Mouse (Mus musculus) CH12.LX (cell line): ENCODE measurements around the gene Ralgps2. TPM values are rescaled to one million over a fixed set of nuclear protein-coding genes. Genes with fewer than 3 reads are reported as not detected.

Source experiments
- DNase-seq: peaks from one replicate; pipeline ENCODE4 v3.0.0-alpha.2; 2013; ENCODE audit errors: extremely low read depth
- H3K27ac ChIP-seq: 2 replicates; pipeline ENCODE4 v1.5.1; 2012; ENCODE audit warnings: low read depth, mild to moderate bottlenecking, control low read depth, moderate library complexity; ENCODE audit not compliant: insufficient read depth
- H3K27me3 ChIP-seq: replicated peaks from 2 replicates; pipeline ENCODE3; 2012; ENCODE audit warnings: inconsistent platforms
- H3K36me3 ChIP-seq, 2 experiments: replicated peaks in 1 of 2; 2 replicates each; pipeline versions ENCODE3 to v1.6.1; 2012; ENCODE audit warnings: inconsistent platforms in 1 of 2, low read length in 1 of 2, mild to moderate bottlenecking in 1 of 2, mixed read lengths in 1 of 2, moderate library complexity in 1 of 2; ENCODE audit not compliant: control insufficient read depth in 1 of 2, insufficient read depth in 1 of 2
- H3K4me1 ChIP-seq, 2 experiments: 2 replicates each; pipeline ENCODE4 v1.6.1; 2012; ENCODE audit warnings: inconsistent platforms in 1 of 2, moderate library complexity in 1 of 2; ENCODE audit not compliant: insufficient read depth in 2 of 2, control insufficient read depth in 1 of 2
- H3K4me2 ChIP-seq: 2 replicates; pipeline ENCODE4 v1.6.1; 2012; ENCODE audit warnings: low read depth, mild to moderate bottlenecking, control low read depth; ENCODE audit not compliant: poor library complexity, insufficient read depth, severe bottlenecking
- H3K4me3 ChIP-seq, 3 experiments: fragments of 150-350 bp in 1 of 3; sonication (generic) in 1 of 3; replicated peaks in 1 of 3; 2 replicates each; pipeline versions ENCODE3 to v1.5.1; 2011 to 2012; ENCODE audit warnings: low read depth in 2 of 3, low read length in 2 of 3, mild to moderate bottlenecking in 2 of 3, moderate library complexity in 2 of 3, control low read depth in 1 of 3, improper control_type of control experiment in 1 of 3, inconsistent platforms in 1 of 3, mixed read lengths in 1 of 3; ENCODE audit not compliant: poor library complexity in 1 of 3
- H3K79me2 ChIP-seq: replicated peaks from 2 replicates; pipeline ENCODE4 v1.6.1; 2012; ENCODE audit warnings: mild to moderate bottlenecking, moderate library complexity; ENCODE audit not compliant: control insufficient read depth, poor library complexity, insufficient read depth, severe bottlenecking; ENCODE audit errors: extremely low read depth
- H3K9ac ChIP-seq: 2 replicates; pipeline ENCODE4 v1.6.1; 2012; ENCODE audit warnings: low read depth, mild to moderate bottlenecking, control low read depth, moderate library complexity; ENCODE audit not compliant: insufficient read depth
- H3K9me3 ChIP-seq: replicated peaks from 2 replicates; pipeline ENCODE3; 2012; ENCODE audit warnings: low read length, inconsistent platforms, mixed read lengths
- CHD2 ChIP-seq: IDR thresholded peaks from 2 replicates; pipeline ENCODE4 v1.6.1; 2011; ENCODE audit warnings: low read length, improper control_type of control experiment
- EP300 ChIP-seq: IDR thresholded peaks from 2 replicates; pipeline ENCODE4 v1.6.1; 2011; ENCODE audit warnings: low read length, improper control_type of control experiment
- ETS1 ChIP-seq: conservative IDR thresholded peaks from 2 replicates; pipeline ENCODE4 v1.6.1; 2012; ENCODE audit warnings: low read depth, mild to moderate bottlenecking, inconsistent platforms, low read length, improper control_type of control experiment, moderate library complexity
- KAT2A ChIP-seq: IDR thresholded peaks from 2 replicates; pipeline ENCODE4 v1.6.1; 2012; ENCODE audit warnings: low read length, improper control_type of control experiment, inconsistent platforms; ENCODE audit not compliant: insufficient replicate concordance
- NRF1 ChIP-seq: IDR thresholded peaks from 2 replicates; pipeline ENCODE4 v1.6.1; 2014; ENCODE audit warnings: low read depth, mild to moderate bottlenecking, inconsistent platforms, low read length, improper control_type of control experiment, moderate library complexity
- PAX5 ChIP-seq: IDR thresholded peaks from 2 replicates; pipeline ENCODE4 v1.6.1; 2012; ENCODE audit warnings: low read length, inconsistent platforms, mixed read lengths
- RAD21 ChIP-seq: IDR thresholded peaks from 2 replicates; pipeline ENCODE4 v1.6.1; 2011; ENCODE audit warnings: low read depth, mild to moderate bottlenecking, low read length, improper control_type of control experiment, moderate library complexity
- RCOR1 ChIP-seq: conservative IDR thresholded peaks from 2 replicates; pipeline ENCODE4 v1.6.1; 2012; ENCODE audit warnings: low read depth, mild to moderate bottlenecking, inconsistent platforms, low read length, improper control_type of control experiment
- TCF12 ChIP-seq: IDR thresholded peaks from 2 replicates; pipeline ENCODE4 v1.6.1; 2014; ENCODE audit warnings: low read depth, mild to moderate bottlenecking, inconsistent platforms, low read length, improper control_type of control experiment
- ZC3H11A ChIP-seq: IDR thresholded peaks from 2 replicates; pipeline ENCODE4 v1.6.1; 2012; ENCODE audit warnings: low read depth, mild to moderate bottlenecking, inconsistent platforms, low read length, improper control_type of control experiment
- ZKSCAN1 ChIP-seq: IDR thresholded peaks from 2 replicates; pipeline ENCODE4 v1.6.1; 2012; ENCODE audit warnings: low read depth, inconsistent platforms, low read length, improper control_type of control experiment, borderline replicate concordance
- ZMIZ1 ChIP-seq: IDR thresholded peaks from 2 replicates; pipeline ENCODE4 v1.6.1; 2012; ENCODE audit warnings: low read depth, mild to moderate bottlenecking, inconsistent platforms, low read length, improper control_type of control experiment
- ZNF384 ChIP-seq: IDR thresholded peaks from 2 replicates; pipeline ENCODE4 v1.6.1; 2012; ENCODE audit warnings: low read depth, low read length, improper control_type of control experiment, inconsistent platforms
- dilution Hi-C: fragments of 300-500 bp; cut with MboI; formaldehyde crosslinking; loops from 2 replicates; pipeline ENCODE4 v1.14.3; 2020; ENCODE audit warnings: low sequenced_read_pairs; ENCODE audit not compliant: extremely low pct_unique_long_range_greater_than_20kb, extremely low pct_ligation_motif_present
- in situ Hi-C: fragments of 300-500 bp; cut with MboI; formaldehyde crosslinking; loops from 3 replicates; pipeline ENCODE4 v1.14.3; 2019; ENCODE audit warnings: low sequenced_read_pairs, low pct_ligation_motif_present, low pct_unique_long_range_greater_than_20kb, mixed read lengths
- polyA plus RNA-seq: library from polyadenylated mRNA; unstranded; fragments of >175 nt; gene quantifications from 2 replicates; pipeline ENCODE4 v1.2.1, GENCODE M21; 2012; ENCODE audit warnings: low read depth; ENCODE audit not compliant: insufficient read length
- total RNA-seq, 2 experiments: library from RNA; depleted of rRNA; stranded (reverse); fragments of 300-350 nt in 1 of 2; fragments of >200 nt in 1 of 2; gene quantifications; 2 replicates each; pipeline ENCODE4 v1.2.3; 2012 to 2014

Ralgps2 gene
- total and polyA plus RNA-seq, 3 experiments = 65.1 to 149 (median 133) TPM

DNA sequence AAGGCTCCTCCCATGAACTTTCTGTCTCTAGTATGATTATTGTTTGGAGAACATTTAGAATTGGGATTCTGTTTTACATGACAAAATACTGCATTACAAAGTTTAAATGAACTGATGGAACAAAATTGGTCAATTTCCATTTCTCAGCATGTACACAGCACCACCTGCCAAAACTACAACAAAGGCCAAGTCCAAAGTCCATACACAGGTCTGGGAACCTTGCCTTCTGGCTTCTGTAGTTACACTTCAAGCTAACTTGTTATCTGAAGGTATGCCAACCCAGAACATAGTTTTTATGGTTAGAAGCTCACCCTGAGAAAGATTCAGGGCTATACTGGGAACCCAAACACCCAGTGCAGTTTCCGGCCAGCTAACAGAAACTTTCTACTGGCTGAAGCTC is 120.2 kb downstream of the Ralgps2 start:
- dilution Hi-C loops = no loop called here
- H3K9me3 ChIP-seq = no peaks in the 10 kb centered on the region
- in situ Hi-C loops = no loop called here
- H3K4me1 ChIP-seq = no peaks in the 10 kb centered on the region
- H3K36me3 ChIP-seq = peaks cover 67 to 82% of the 10 kb centered on the region in 2 experiments
- H3K27me3 ChIP-seq = no peaks in the 10 kb centered on the region
- no peak for DNase-seq
- H3K27ac ChIP-seq = no peak overlapping the region
- H3K9ac ChIP-seq = no peak overlapping the region
- H3K4me2 ChIP-seq = no peak overlapping the region
- no peaks in the 10 kb centered on the region for H3K79me2 ChIP-seq
- TF ChIP-seq ZNF384 = no peak
- no peak for TF ChIP-seq PAX5
- TF ChIP-seq NRF1 = no peak
- TF ChIP-seq ZC3H11A = no peak
- TF ChIP-seq ZKSCAN1 = no peak
- no peak for TF ChIP-seq KAT2A
- no peak for TF ChIP-seq TCF12
- no peak for TF ChIP-seq ZMIZ1
- no peak for TF ChIP-seq CHD2
- TF ChIP-seq ETS1 = no peak
- TF ChIP-seq RCOR1 = no peak
- TF ChIP-seq, all 38 proteins: peak for 0
- no peak overlapping the region for H3K4me3 ChIP-seq

DNA sequence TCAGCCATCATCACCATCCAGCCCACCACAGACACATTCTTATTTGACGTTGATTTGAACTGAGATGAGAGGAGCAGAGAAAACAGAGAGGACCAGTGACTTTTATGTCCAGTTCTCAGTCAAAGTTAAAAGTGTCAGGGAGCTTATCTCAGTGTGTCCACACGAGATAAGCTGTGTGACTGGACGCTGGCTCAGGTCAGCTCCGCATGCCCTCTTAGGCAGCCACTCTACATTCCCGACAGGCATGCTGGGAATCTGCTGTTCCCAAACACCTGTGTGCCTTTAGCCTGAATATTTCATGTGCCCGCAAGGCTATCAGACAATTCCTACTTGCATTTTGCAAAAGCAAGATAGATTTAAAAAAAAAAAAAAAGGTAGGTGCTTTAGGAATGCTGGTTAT is 125.9 kb downstream of the Ralgps2 start:
- no peak overlapping the region for H3K27ac ChIP-seq
- peaks cover 65 to 85% of the 10 kb centered on the region in 2 experiments for H3K36me3 ChIP-seq
- H3K4me2 ChIP-seq = no peak overlapping the region
- H3K9me3 ChIP-seq = no peaks in the 10 kb centered on the region
- in situ Hi-C loops = no loop called here
- TF ChIP-seq RAD21 (no peak), KAT2A (no peak), TCF12 (no peak), ZMIZ1 (no peak)
- no peaks in the 10 kb centered on the region for H3K4me1 ChIP-seq
- no peaks in the 10 kb centered on the region for H3K79me2 ChIP-seq
- DNase-seq = no peak
- no peaks in the 10 kb centered on the region for H3K27me3 ChIP-seq
- H3K4me3 ChIP-seq = no peak overlapping the region
- dilution Hi-C loops = no loop called here
- no peak overlapping the region for H3K9ac ChIP-seq

DNA sequence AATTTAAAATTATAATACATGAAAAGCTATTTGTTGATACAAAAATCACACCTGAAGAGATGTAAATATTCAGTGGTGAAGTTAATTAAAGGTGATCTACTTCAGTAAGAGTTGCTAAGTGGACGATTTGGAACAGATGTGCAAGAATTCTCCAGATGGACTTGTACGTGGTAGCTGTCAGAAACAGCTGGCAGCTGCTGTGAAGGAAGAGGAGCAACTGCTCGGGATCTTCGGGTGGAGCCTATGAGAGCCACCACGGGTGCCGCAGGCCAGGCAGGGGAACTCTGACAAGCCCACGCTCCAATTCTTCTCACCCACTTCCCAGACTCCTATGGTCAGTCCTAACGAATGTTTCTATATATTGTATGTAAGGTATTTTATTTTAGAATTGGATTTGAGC is 126.7 kb downstream of the Ralgps2 start:
- no peak overlapping the region for H3K4me3 ChIP-seq
- no peak overlapping the region for H3K4me2 ChIP-seq
- H3K79me2 ChIP-seq = no peaks in the 10 kb centered on the region
- H3K27me3 ChIP-seq = no peaks in the 10 kb centered on the region
- H3K27ac ChIP-seq = no peak overlapping the region
- TF ChIP-seq EP300 (no peak), ZNF384 (no peak), ETS1 (no peak)
- dilution Hi-C loops (no loop called here), in situ Hi-C loops (no loop called here)
- H3K36me3 ChIP-seq = peaks cover 62 to 84% of the 10 kb centered on the region in 2 experiments
- H3K9ac ChIP-seq = no peak overlapping the region
- H3K4me1 ChIP-seq = no peaks in the 10 kb centered on the region
- DNase-seq = no peak
- H3K9me3 ChIP-seq = no peaks in the 10 kb centered on the region
